Mouse (Mus musculus) bone marrow, adult 2 months (tissue): Measurements from ENCODE around the gene Tmc5. TPM values are rescaled to one million over a fixed set of nuclear protein-coding genes. Genes with fewer than 3 reads are reported as not detected.

ENCODE experiments used
- H3K27ac ChIP-seq: fragments of 200-500 bp; 2 replicates; pipeline ENCODE4 v1.5.1; 2012; ENCODE audit warnings: low read depth, mild to moderate bottlenecking, control low read depth, inconsistent platforms, low read length; ENCODE audit not compliant: control insufficient read depth, poor library complexity, insufficient read depth
- H3K4me1 ChIP-seq: fragments of 200-500 bp; 2 replicates; pipeline ENCODE4 v1.6.1; 2011; ENCODE audit warnings: low read length; ENCODE audit not compliant: control insufficient read depth, insufficient read depth
- H3K4me3 ChIP-seq: fragments of 200-500 bp; replicated peaks from 2 replicates; pipeline ENCODE3; 2011; ENCODE audit warnings: mild to moderate bottlenecking, low read depth, low read length, control low read depth; ENCODE audit not compliant: control insufficient read depth
- CTCF ChIP-seq: fragments of 200-500 bp; IDR thresholded peaks from 2 replicates; pipeline ENCODE4 v1.5.1; 2011; ENCODE audit warnings: low read length, control low read depth; ENCODE audit not compliant: control insufficient read depth, insufficient read depth
- POLR2A ChIP-seq: fragments of 200-500 bp; IDR thresholded peaks from 2 replicates; pipeline ENCODE4 v1.6.1; 2011; ENCODE audit warnings: low read depth, mild to moderate bottlenecking, control low read depth, low read length, borderline replicate concordance; ENCODE audit not compliant: control insufficient read depth
- WGBS: fragments of 180-500 bp; shearing (Covaris S2); methylation state at CpG from one replicate; pipeline ENCODE4 v1.1.7; 2018; 5-methylcytosine and 5-hydroxymethylcytosine counted together
- polyA plus RNA-seq: library from polyadenylated mRNA; stranded (reverse); fragments of >200 nt; gene quantifications from 2 replicates; pipeline ENCODE4 v1.2.4, GENCODE M21; 2011; ENCODE audit warnings: low replicate concordance; ENCODE audit not compliant: missing spikeins, insufficient read depth, insufficient read length

The Tmc5 gene
- polyA plus RNA-seq: not detected in 2 replicates

DNA sequence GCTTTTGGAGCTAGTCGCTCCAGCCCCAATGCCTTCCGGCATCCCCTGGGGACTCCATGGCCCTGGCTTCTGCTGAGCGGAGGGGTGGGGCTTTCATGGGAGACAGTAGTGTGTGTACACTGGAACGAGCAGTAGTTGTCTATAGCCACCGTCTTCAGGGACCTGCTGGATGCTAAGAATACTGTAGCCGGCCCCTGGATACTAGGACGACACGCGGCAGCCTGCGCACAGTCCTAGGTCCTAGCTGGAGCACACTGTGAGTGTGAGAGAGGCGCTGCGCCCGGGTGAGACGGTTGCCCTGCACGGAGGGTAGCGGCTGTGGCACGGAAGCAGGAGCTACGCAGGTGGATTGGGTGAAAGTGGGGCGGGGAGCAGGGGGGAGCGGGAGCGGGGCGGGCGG, at the start of gene Tmc5:
Gene Tmc5 (plus strand): TSS at position 97 of the 400 bp plus-strand sequence.
- Histone ChIP-seq H3K4me3 (no peak within 1 kb of the TSS), H3K27ac (no peak within 1 kb of the TSS; the same call in 1 of the 2 replicates)
- 8% methylated on average over 23 of the region's 23 CpGs for WGBS

DNA sequence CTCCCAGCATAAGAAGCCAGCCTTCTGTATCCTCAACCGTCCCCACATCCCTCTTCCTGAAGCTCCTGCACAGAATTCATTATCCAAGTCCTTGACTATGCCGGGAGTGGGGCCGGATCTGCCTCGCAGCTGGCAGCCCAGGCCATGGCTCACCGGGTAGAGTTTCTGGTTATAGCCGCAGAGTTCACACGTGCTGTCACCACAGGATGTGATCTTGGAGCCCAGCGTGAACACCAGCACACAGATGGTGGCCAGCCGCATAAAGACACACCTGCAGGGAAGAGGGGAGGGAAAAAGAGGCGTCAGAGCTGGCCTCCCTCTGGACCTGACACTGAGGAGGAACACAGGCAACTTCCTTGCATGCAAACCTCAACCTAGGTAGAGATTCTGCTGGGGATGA, 49.6 kb upstream of the Tmc5 start:
- no peaks in the 10 kb centered on the region; the same call in 1 of the 2 replicates for H3K4me1 ChIP-seq
- WGBS: 75% methylated on average over 10 of the region's 10 CpGs

More for the DNA sequence above, at the start of gene Tmc5:
- H3K4me1 ChIP-seq: no peaks in the 10 kb centered on the region
- TF ChIP-seq POLR2A: no peak
- TF ChIP-seq CTCF: no peak

DNA sequence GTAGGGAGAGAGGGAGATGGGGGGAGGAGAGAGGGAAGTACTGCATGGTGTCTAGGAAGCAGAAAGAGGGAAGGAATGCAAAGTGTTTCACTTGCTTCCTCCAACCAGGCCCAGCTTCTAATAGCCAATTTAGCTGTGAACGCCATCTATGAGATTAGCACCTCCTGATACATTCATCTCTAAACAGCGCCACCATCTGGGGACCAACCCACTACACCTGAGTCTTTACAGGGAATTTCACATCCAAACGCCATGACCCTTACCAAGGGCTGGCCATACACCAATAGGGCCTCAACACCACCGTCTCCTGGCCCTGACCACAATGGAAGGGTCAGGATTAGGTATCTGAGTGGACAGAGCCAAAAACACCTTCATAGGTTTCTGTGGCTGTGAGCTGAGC, 43.2 kb upstream of the Tmc5 start:
- TF ChIP-seq CTCF: no peak
- no peak for TF ChIP-seq POLR2A
- peaks cover 3% of the 10 kb centered on the region; the same call in 1 of the 2 replicates for H3K4me1 ChIP-seq
- H3K27ac ChIP-seq: no peak overlapping the region
- WGBS: 72% methylated on average over 4 of the region's 4 CpGs
- no peak overlapping the region for H3K4me3 ChIP-seq

More for the DNA sequence above, 49.6 kb upstream of the Tmc5 start:
- TF ChIP-seq POLR2A (no peak), CTCF (no peak)
- H3K27ac ChIP-seq: no peak overlapping the region
- no peak overlapping the region for H3K4me3 ChIP-seq

DNA sequence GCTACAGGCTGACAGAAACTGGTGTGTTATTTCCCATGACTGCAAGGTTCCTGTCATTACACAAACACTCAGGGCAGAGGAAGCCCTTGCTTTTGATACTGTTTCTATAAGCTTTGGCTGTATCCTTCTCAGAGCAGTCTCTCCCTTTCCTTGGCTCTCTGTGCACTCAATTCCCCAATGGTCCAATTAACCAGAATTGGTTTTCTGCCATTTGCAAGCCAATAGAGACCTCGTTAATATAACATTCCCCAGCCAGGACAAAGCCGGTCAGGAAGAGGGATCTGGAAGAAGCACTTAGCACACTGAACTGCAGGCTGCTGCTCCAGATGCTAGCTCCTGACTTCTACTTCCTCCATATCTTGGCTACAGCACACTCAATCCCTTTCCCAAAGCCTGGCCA, 42.8 kb upstream of the Tmc5 start:
- WGBS: 81% methylated on average over 2 of the region's 2 CpGs
- TF ChIP-seq POLR2A: no peak
- TF ChIP-seq CTCF: no peak
- peaks cover 3% of the 10 kb centered on the region; the same call in 1 of the 2 replicates for H3K4me1 ChIP-seq
- H3K27ac ChIP-seq: no peak overlapping the region
- H3K4me3 ChIP-seq: no peak overlapping the region

DNA sequence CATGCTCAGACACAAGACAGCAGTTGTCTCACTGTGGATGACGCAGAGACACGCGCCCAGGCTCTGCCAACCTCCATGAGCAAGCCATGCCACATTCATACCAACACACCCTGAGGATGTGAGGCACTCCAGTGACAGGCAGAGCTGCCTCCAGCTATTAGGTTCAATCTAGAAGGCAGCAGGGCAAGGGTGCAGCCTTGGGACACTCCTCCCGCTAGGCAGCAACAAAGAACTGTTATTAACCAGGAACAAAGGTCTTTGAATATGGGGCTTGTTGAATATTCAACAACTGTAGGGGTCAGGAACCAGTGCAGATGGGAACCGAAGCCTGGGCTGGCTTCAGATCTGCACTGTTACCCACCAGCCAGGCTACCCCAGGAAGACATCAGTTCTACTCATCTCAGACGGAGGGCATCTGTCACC, 28.0 kb upstream of the Tmc5 start:
- WGBS: 82% methylated on average over 6 of the region's 6 CpGs
- no peaks in the 10 kb centered on the region for H3K4me1 ChIP-seq
- TF ChIP-seq POLR2A (no peak), CTCF (no peak)
- H3K27ac ChIP-seq: no peak overlapping the region
- H3K4me3 ChIP-seq: no peak overlapping the region

DNA sequence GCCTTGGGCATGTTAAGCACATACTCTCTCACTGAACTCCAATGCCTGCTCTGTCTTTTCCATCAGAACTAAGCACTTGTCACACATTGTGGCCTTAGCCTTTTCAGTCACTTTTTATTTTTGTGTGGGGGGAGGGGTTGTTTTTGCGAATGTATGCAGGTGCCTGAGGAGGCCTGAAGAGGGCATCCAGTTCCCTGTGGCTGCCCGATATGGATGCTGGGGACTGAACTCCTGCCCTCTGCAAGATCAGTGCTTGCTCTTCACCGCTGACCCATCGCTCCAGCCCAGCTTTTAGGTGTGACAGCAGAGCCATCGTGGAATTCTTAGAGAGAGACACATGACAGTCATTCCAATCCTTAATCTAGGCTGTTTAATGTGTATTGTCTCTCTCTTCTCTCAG, 25.7 kb upstream of the Tmc5 start:
- Histone ChIP-seq H3K4me1 (no peaks in the 10 kb centered on the region), H3K27ac (no peak overlapping the region), H3K4me3 (no peak overlapping the region)
- TF ChIP-seq CTCF: no peak
- TF ChIP-seq POLR2A: no peak
- WGBS: 66% methylated on average over 5 of the region's 5 CpGs

DNA sequence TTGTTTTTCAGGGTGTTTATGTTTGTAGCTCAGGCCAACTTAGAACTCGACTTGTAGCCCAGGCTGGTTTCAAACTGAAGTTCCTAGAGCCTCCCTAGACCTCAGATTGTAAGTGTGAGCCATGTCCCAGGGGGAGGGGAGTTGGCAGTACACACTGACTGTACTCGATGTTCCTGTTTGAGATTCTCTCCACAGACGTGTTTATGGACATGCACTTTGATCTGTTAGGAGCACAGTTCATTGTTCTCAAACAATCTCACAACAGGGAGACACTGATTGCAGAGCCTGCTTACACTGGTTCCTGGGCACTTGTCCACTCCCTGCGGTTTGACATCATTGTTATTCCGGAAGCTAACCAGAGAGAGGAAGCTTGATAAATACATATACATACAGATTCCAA, 25.1 kb upstream of the Tmc5 start:
- no peaks in the 10 kb centered on the region for H3K4me1 ChIP-seq
- TF ChIP-seq POLR2A: no peak
- TF ChIP-seq CTCF: no peak
- H3K27ac ChIP-seq: no peak overlapping the region
- WGBS: 60% methylated on average over 5 of the region's 5 CpGs
- H3K4me3 ChIP-seq: no peak overlapping the region

DNA sequence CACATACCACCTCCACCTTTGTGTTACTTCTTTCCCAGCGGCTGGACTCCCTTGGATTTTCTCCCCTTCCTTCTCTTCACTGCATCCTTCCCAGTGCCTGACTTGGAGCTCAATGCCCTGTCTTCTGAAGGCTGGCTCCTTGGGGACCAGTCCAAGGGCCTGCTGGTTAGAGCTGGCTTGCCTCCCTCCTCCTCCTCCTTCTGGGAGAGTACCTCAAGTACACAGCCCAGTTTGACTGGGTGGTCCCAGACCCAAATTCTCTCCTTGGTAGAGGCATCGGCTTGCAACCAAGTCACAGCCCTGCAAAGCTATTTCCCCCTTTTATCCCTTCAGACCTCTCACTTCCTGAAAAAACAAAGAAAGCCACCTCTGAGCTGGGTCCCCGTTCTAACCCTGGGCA, 18.8 kb upstream of the Tmc5 start:
- WGBS: 37% methylated on average over 3 of the region's 3 CpGs
- TF ChIP-seq CTCF: no peak
- no peak for TF ChIP-seq POLR2A
- Histone ChIP-seq H3K27ac (no peak overlapping the region), H3K4me3 (no peak overlapping the region), H3K4me1 (no peaks in the 10 kb centered on the region)

DNA sequence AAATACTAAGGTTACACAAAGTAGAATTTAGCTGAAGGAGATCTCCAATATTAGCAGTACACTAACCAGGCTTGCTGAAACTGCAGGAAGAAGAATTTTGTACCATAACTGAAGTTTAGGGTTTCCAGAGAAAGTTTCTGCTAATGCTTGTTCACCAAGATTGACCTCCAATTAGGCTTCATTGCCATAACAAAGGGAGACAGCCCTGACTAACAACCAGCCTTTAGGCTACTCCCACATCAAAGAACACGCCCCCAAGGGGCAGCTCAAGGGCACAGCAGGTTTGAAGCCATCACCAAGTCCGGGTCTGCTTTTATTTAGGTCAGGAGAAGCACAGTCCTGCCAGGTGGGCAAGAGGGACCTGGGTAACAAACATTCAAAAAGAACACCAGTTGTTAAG, 17.2 kb upstream of the Tmc5 start:
- Histone ChIP-seq H3K4me3 (no peak overlapping the region), H3K27ac (no peak overlapping the region), H3K4me1 (no peaks in the 10 kb centered on the region)
- no peak for TF ChIP-seq POLR2A
- WGBS: 67% methylated on average over 2 of the region's 2 CpGs

DNA sequence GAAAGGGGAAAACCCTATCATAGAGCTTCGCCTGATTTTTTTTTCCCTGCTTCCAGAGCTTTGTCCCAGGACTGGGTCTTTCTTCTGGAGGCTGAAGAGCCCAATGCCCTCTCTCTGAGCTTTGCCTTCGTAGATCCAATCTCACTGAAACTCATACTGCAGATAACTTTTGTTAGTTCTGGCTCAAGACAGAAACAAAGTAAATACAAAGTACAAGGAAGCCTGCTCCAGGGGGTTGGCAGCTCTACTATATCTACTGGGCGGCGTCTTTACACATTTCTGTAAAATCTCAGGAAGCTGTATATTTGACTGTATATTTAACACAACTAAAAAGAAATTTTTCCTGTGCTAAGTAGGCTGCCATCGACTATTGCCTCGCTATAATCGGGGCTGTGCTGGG, 13.3 kb upstream of the Tmc5 start:
- H3K4me1 ChIP-seq: no peaks in the 10 kb centered on the region
- H3K4me3 ChIP-seq: no peak overlapping the region
- TF ChIP-seq POLR2A: no peak
- 40% methylated on average over 7 of the region's 7 CpGs for WGBS
- no peak overlapping the region for H3K27ac ChIP-seq
